Mouse (Mus musculus): Measurements from ENCODE around the gene Rnf149.

- no peak for TF ChIP-seq RCOR1 (conservative IDR thresholded peaks at IDR 0.05; ENCODE audit: low read depth, low read length)
- no peak for TF ChIP-seq EP300 (IDR thresholded peaks at IDR 0.05; ENCODE audit: low read length)
Observed at GRCm38 (mm10) chr1:39559009-39559408, 18.2 kb downstream of the Rnf149 start.
